Mouse (Mus musculus): ENCODE results near the gene Ankfy1.

Gene Ankfy1

GRCm38 (mm10) chr11:72689551-72690510, at the start of gene Ankfy1:
Gene Ankfy1, plus strand, starts transcription at chr11:72690006.
- no peak for TF ChIP-seq GATA4 (IDR thresholded peaks at IDR 0.05; ENCODE audit: insufficient replicate concordance, low read length)

DNA sequence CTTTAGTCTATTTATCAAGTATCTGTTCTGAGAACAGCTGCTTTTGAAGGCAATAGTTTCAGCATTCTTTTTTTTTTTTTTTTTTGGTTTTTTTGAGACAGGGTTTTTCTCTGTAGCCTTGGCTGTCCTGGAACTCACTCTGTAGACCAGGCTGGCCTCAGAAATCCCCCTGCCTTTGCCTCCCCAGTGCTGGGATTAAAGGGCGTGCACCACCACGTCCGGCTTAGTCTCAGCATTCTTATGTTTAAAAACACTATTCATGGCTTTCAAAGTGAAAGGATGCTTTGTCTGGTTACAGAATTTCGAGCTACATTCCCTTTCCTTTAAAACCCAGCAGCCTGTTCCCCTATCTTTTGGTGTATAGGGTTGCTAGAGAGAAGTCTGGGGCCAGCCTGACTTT, 47.1 kb upstream of the Ankfy1 start:
- no peak for TF ChIP-seq GATA4 (IDR thresholded peaks at IDR 0.05; ENCODE audit: insufficient replicate concordance, low read length)

DNA sequence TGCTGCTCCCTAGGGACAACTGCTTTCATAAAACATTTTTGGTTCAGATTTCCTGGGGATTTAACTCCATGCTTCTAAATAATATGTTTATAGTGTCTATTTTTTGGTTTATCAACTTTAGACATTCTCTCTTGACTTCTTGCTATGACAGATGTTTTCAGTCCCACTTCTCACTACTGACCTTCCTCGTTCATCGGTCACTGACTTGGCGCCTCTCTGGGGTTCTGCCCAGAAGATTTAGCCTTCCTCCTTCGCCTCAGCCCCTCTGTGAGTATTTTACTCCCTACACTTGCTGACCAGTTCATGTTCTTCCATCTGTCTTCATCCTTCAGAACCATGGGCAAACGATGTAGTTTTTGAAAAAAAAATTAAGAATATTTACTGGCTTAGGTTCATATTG, 44.4 kb upstream of the Ankfy1 start:
- no peak for TF ChIP-seq GATA4 (IDR thresholded peaks at IDR 0.05; ENCODE audit: insufficient replicate concordance, low read length)

DNA sequence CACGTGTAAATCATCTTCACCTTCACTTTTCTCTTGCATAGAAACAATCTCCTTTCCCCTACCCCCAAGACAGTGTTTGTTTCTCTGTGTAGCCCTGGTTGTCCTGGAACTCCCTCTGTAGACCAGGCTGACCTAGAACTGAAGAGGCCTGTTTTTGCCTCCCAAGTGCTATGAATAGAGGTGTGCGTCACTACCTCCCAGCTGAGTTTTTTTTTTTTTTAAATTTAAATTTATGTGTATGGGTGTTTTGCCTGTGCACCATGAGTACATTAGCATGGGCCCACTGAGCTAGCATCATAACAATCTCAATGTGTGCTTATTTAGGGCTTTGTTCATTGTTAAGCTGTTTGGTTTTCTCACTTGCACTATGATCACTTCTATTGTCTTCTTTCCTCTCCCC, 39.5 kb upstream of the Ankfy1 start:
- TF ChIP-seq GATA4 (IDR thresholded peaks at IDR 0.05; ENCODE audit: insufficient replicate concordance, low read length): no peak

GRCm38 (mm10) chr11:72659918-72660317, 29.9 kb upstream of the Ankfy1 start:
- no peak for TF ChIP-seq GATA4 (IDR thresholded peaks at IDR 0.05; ENCODE audit: insufficient replicate concordance, low read length)

DNA sequence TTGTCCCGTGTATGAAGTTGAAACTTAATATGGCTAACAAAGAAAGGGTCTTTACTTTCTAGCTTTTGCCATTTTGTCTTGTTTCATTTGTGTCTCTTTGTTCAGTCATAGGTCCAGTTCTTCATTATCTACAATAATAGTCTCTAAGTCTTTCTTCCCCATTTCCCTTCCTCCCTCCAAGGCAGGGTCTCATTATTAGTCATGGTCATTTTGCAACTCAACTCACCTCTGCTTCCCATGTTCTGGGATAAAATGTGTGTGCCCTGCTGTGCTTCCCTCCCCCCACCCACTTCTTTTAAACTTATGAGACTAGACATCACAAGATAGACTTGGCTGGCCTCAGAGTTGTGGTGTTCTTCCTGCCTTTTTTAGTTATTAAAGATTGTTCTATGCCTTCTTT, 29.4 kb upstream of the Ankfy1 start:
- TF ChIP-seq GATA4 (IDR thresholded peaks at IDR 0.05; ENCODE audit: insufficient replicate concordance, low read length): no peak

- TF ChIP-seq GATA4 (IDR thresholded peaks at IDR 0.05; ENCODE audit: insufficient replicate concordance, low read length): no peak
Observed at GRCm38 (mm10) chr11:72664641-72665040, 25.2 kb upstream of the Ankfy1 start.

DNA sequence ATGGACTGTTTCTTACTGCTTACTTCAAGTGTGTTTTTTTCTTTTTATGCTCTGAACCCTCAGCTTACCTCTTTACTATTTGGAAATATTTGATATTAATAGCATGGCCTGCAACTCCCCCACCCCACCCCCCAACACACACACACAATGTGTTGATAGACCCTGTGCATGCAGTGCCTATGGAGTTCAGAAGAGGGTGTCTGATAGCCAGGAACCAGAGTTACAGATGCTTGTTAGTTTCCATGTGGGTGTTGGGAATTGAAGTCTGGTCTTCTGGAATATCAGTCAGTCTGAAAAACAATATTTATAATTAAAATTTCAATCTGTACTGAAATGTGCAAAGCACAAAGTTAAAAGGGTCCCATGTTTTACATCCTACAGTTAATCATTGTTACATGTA, 19.2 kb upstream of the Ankfy1 start:
- TF ChIP-seq GATA4 (IDR thresholded peaks at IDR 0.05; ENCODE audit: insufficient replicate concordance, low read length): no peak

DNA sequence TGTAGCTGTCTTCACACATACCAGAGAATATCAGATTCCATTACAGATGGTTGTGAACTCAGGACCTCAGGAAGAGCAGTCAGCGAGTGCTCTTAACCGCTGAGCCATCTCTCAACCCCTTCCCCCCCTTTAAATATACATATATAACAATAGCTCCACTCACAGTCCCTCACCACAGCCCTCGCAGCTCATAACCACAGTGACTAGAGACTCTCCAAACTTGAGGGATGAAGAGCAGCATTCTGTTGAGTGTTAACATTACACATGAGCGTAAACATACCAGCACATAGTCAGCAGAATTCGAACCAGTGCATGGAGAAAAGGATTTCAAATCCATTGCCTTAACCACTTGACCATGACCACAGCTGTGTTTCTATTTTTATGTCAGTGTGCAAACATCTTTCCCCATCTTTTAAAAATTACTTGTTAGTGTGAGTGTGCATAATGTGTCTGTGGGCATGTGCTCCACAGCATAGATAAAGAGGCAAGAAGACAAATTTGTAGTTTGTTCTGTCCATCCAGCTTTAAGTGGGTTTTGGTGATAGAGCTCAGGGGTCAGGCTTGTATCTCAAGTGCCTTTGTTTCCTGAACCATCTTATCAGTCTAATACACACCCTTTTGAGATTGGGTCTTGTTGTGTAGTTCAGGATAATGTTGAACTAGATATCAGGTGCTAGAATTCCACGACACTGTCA, 18.4 kb upstream of the Ankfy1 start:
- TF ChIP-seq GATA4 (IDR thresholded peaks at IDR 0.05; ENCODE audit: insufficient replicate concordance, low read length): no peak

DNA sequence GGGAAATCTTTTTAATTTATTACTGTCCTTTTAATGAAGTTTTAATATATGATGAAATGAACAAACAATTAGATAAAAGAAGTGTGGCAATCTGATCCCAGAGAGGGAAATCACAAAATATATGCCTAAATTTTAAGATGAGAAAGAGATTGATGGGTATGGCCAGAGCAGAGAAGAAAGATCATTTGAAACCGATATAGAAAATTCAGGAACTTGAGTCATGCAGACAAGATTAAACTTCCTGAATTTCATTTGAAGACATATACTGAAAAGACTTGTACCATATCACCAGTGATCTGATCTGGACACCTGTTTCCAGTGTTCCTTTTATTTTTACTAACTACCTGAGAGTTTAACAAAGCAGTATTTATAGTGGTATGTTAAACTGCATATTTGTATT, 17.4 kb upstream of the Ankfy1 start:
- no peak for TF ChIP-seq GATA4 (IDR thresholded peaks at IDR 0.05; ENCODE audit: insufficient replicate concordance, low read length)

- no peak for TF ChIP-seq GATA4 (IDR thresholded peaks at IDR 0.05; ENCODE audit: insufficient replicate concordance, low read length)
Observed at GRCm38 (mm10) chr11:72675280-72675679, 14.5 kb upstream of the Ankfy1 start.

- no peak for TF ChIP-seq GATA4 (IDR thresholded peaks at IDR 0.05; ENCODE audit: insufficient replicate concordance, low read length)
Observed at GRCm38 (mm10) chr11:72680726-72681125, 9.1 kb upstream of the Ankfy1 start.

DNA sequence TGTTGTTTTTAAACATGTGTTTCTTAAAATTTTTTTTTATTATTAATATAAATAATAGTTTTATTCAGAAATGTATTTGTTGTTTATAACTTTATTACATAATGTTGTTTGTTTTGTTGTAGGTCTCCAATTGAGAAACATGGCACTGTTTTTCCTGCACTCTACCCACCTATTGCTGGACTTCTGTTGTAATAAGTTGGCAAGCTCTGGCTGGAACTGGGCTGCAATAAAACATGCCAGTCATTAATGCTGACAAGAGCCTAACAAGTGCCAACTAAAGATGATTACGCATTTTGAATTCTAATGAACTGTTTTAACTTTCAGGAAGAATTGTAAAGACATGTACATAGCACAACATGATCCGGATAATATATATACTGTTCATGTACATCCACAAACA, 6.4 kb upstream of the Ankfy1 start:
- no peak for TF ChIP-seq GATA4 (IDR thresholded peaks at IDR 0.05; ENCODE audit: insufficient replicate concordance, low read length)

DNA sequence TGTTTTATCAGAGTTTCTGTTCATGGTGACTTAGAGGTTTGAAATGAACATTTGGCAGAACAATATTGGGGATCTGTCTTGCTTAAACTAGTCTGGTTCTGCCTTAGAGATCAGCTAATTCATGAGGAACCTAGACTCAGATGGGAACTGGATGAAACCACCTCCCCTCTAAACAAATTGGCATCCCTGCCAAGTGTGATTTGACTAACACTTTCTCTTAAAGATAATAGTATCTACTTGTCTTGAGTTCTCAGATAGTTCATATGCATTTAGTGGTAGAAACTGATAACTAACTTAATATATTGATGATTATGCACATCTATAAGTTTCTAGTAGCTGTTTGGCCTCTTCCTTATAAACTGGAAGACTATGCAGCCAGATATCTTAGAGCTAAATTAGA, 3.1 kb upstream of the Ankfy1 start:
- TF ChIP-seq GATA4 (IDR thresholded peaks at IDR 0.05; ENCODE audit: insufficient replicate concordance, low read length): no peak

GRCm38 (mm10) chr11:72688242-72688641, 1.6 kb upstream of the Ankfy1 start:
- no peak for TF ChIP-seq GATA4 (IDR thresholded peaks at IDR 0.05; ENCODE audit: insufficient replicate concordance, low read length)

- no peak for TF ChIP-seq GATA4 (IDR thresholded peaks at IDR 0.05; ENCODE audit: insufficient replicate concordance, low read length)
Observed at GRCm38 (mm10) chr11:72689115-72689514, 691 bp upstream of the Ankfy1 start.

All from liver, adult (tissue).